ENCODE assay signal across 8 mouse cellular contexts in the genomic region with DNA sequence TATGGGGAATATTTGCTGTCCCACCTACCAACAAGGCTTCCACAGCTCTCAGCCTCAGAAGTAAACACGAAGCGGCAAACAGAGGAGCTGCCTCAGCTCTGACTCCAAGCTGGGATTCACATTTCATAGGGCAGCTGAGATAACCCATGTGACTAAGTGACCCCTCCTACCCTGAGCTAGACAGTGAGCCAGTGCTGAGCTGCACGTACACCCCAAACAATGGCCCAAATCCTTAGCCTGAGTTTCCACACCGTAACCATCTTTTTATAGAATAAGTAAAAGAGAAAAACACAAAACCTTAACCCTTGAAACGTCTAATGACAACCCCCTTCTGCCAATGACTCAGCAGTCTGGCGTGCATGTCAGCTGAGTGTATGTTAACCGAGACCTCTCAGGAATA. TPM values are rescaled to one million over a fixed set of nuclear protein-coding genes. Genes with fewer than 3 reads are reported as not detected.
A peak's percentile ranks its signal among the peaks of the same experiment; 100 is the strongest.
DNase-seq lines count a peak whose midpoint lies in the region; ATAC-seq and TF ChIP-seq lines count a peak whose summit lies in the region.

No protein-coding gene starts in this region.

- H3K27ac ChIP-seq in hindbrain, postnatal 0 days: no peak overlapping the region; the same call in 1 of the 2 replicates
- H3K27ac ChIP-seq in liver, embryonic 11.5 days (ENCODE audit: low read depth, low read length): 0 out of 2 replicates have a peak overlapping the region, but pooled peaks have one; percentile 19

- peak; percentile 69 for TF ChIP-seq POLR2A in myocyte (IDR thresholded peaks at IDR 0.05; ENCODE audit: insufficient read length, low read depth)

- no peak overlapping the region for H3ac ChIP-seq in myocyte (ENCODE audit: control insufficient read depth, insufficient read length)

- peak overlapping the region; percentile 100 for H3K4me3 ChIP-seq in megakaryocyte, embryonic 14.5 days (replicated peaks)
- peak overlapping the region; percentile 15 for H3K4me3 ChIP-seq in hindbrain, postnatal 0 days (ENCODE audit: low read length)
- peak overlapping the region; percentile 87 for H3K4me3 ChIP-seq in liver, embryonic 11.5 days (ENCODE audit: low read depth, low read length)
- H3K4me3 ChIP-seq in myocyte: peak overlapping the region; percentile 49

- peak overlapping the region; percentile 60 for H3K4me2 ChIP-seq in hindbrain, postnatal 0 days (ENCODE audit: low read depth, low read length)
- H3K4me2 ChIP-seq in liver, embryonic 11.5 days: peak overlapping the region; percentile 89
- peak overlapping the region; percentile 98 for H3K4me2 ChIP-seq in myocyte (ENCODE audit: low read depth)

- no peaks in the 10 kb centered on the region for H3K9me3 ChIP-seq in megakaryocyte, embryonic 14.5 days
- H3K9me3 ChIP-seq in hindbrain, postnatal 0 days (ENCODE audit: low read length): no peaks in the 10 kb centered on the region
- H3K9me3 ChIP-seq in liver, embryonic 11.5 days (ENCODE audit: control insufficient read depth, low read length): no peaks in the 10 kb centered on the region

- no peaks in the 10 kb centered on the region for H3K27me3 ChIP-seq in megakaryocyte, embryonic 14.5 days (replicated peaks)
- H3K27me3 ChIP-seq in hindbrain, postnatal 0 days (ENCODE audit: insufficient read depth, low read length): no peaks in the 10 kb centered on the region
- no peaks in the 10 kb centered on the region for H3K27me3 ChIP-seq in liver, embryonic 11.5 days (replicated peaks; ENCODE audit: control insufficient read depth, insufficient read depth, low read length)
- no peaks in the 10 kb centered on the region for H3K27me3 ChIP-seq in myocyte (ENCODE audit: control insufficient read depth, insufficient read depth, insufficient read length)

- TF ChIP-seq CTCF in hindbrain, postnatal 0 days (IDR thresholded peaks at IDR 0.05; ENCODE audit: low read depth): no peak

- no peak overlapping the region for H3K9ac ChIP-seq in hindbrain, postnatal 0 days (replicated peaks; ENCODE audit: low read length)
- H3K9ac ChIP-seq in liver, embryonic 11.5 days (ENCODE audit: low read depth, low read length): peak overlapping the region; percentile 21

- WGBS in hindbrain, postnatal 0 days: 7% methylated on average over 7 of the region's 7 CpGs
- 11% methylated on average over 7 of the region's 7 CpGs for WGBS in liver, embryonic 11.5 days

- DNase-seq in cerebellum, adult 9-11 months: peak; percentile 53
- DNase-seq in gastrocnemius, adult 8-10 months (ENCODE audit: low spot score in 2 of 2): peak; percentile 49 to 62
- DNase-seq in hindbrain, postnatal 0 days (ENCODE audit: low spot score): peak; percentile 44
- peak; percentile 66 for DNase-seq in liver, embryonic 11.5 days (ENCODE audit: low spot score)
- DNase-seq in thymus, adult 18-20 months: no peak

- no peak for ATAC-seq in megakaryocyte, adult 5-6 weeks (ENCODE audit: poor library complexity, severe bottlenecking)
- 0 out of 2 replicates have a peak, but pooled peaks have one; percentile 44 for ATAC-seq in hindbrain, postnatal 0 days
- peak; percentile 56 for ATAC-seq in liver, embryonic 11.5 days (replicated peaks; ENCODE audit: low FRiP score)

- peaks cover 64% of the 10 kb centered on the region for H3K79me2 ChIP-seq in myocyte (ENCODE audit: control insufficient read depth, insufficient read depth)

- H3K4me1 ChIP-seq in megakaryocyte, embryonic 14.5 days: peaks cover 71% of the 10 kb centered on the region
- peaks cover 21% of the 10 kb centered on the region for H3K4me1 ChIP-seq in hindbrain, postnatal 0 days (ENCODE audit: insufficient read depth, low read length)
- H3K4me1 ChIP-seq in liver, embryonic 11.5 days (replicated peaks; ENCODE audit: control insufficient read depth, insufficient read depth, low read length): peaks cover 25% of the 10 kb centered on the region

- H3K36me3 ChIP-seq in megakaryocyte, embryonic 14.5 days (replicated peaks; ENCODE audit: low read length): peaks cover 44% of the 10 kb centered on the region
- H3K36me3 ChIP-seq in hindbrain, postnatal 0 days (ENCODE audit: insufficient read depth, low read length): no peaks in the 10 kb centered on the region
- H3K36me3 ChIP-seq in liver, embryonic 11.5 days (ENCODE audit: control insufficient read depth, insufficient read depth, low read length): no peaks in the 10 kb centered on the region; the same call in 1 of the 2 replicates
- H3K36me3 ChIP-seq in myocyte (ENCODE audit: control insufficient read depth, insufficient read depth): no peaks in the 10 kb centered on the region

TF ChIP-seq in myocyte, 11 proteins besides CTCF, POLR2A, EP300 and RAD21:
- TF ChIP-seq TCF3 (IDR thresholded peaks at IDR 0.05; ENCODE audit: insufficient read length, low read depth): no peak
- TF ChIP-seq MAX (IDR thresholded peaks at IDR 0.05; ENCODE audit: low read depth): no peak
- no peak for TF ChIP-seq CEBPB (IDR thresholded peaks at IDR 0.05; ENCODE audit: insufficient read depth, poor library complexity, severe bottlenecking)
- TF ChIP-seq USF1 (IDR thresholded peaks at IDR 0.05; ENCODE audit: low read depth): peak; percentile 79
- TF ChIP-seq TCF12 (IDR thresholded peaks at IDR 0.05; ENCODE audit: insufficient read depth, poor library complexity, severe bottlenecking): no peak
- TF ChIP-seq E2F4 (IDR thresholded peaks at IDR 0.05; ENCODE audit: insufficient read depth): no peak
- TF ChIP-seq POLR2AphosphoS2 (IDR thresholded peaks at IDR 0.05; ENCODE audit: insufficient read length, low read depth): peak; percentile 70
- TF ChIP-seq MYOG (IDR thresholded peaks at IDR 0.05; ENCODE audit: control insufficient read depth in 1 of 3, insufficient read depth in 1 of 3, insufficient read length in 2 of 3, low read depth in 2 of 3): peak in 1 of 3 experiments; percentile 5
- TF ChIP-seq SRF (IDR thresholded peaks at IDR 0.05; ENCODE audit: control insufficient read depth, insufficient read length, low read depth): no peak
- TF ChIP-seq MYOD1 (IDR thresholded peaks at IDR 0.05; ENCODE audit: control insufficient read depth in 1 of 3, insufficient read length in 2 of 3, low read depth in 2 of 3): no peak
- no peak for TF ChIP-seq REST (IDR thresholded peaks at IDR 0.05; ENCODE audit: insufficient read depth, insufficient read length)
TF ChIP-seq in myocyte: peak in this region for 3.

RNA-seq across cellular contexts. Expression of a gene that starts 2.3 kb away (rescaled TPM):
- 65.9 and 129 TPM in 2 replicates for polyA plus RNA-seq in megakaryocyte, embryonic 14.5 days (2012; ENCODE audit: insufficient read depth, low replicate concordance)
- 18.5 and 22.7 TPM in 2 replicates for total RNA-seq in megakaryocyte, adult 5-6 weeks (2015)
- total RNA-seq in megakaryocyte, adult 5-6 weeks (2017): 13.1 and 22.2 TPM in 2 replicates
- total RNA-seq in gastrocnemius, adult 8-10 months (2022): 100 to 1,000 TPM; 219 to 283 (median 248) TPM
- 115 and 170 TPM in 2 replicates for total RNA-seq in hindbrain, postnatal 0 days (2014; rRNA removed)
- 162 and 163 TPM in 2 replicates for polyA plus RNA-seq in hindbrain, postnatal 0 days (2015; fragmentation: Nextera tagmentation; extraction: Ambion mirVana)
- polyA plus RNA-seq in liver, embryonic 11.5 days (2014; fragmentation: Nextera tagmentation; extraction: Ambion mirVana): 200 and 218 TPM in 2 replicates
- 49.7 TPM for polyA plus RNA-seq in myocyte (2012; fragmentation: generic; extraction: Trizol)

RNA-seq across cellular contexts. Expression of a gene that starts 33.5 kb away (rescaled TPM):
- polyA plus RNA-seq in megakaryocyte, embryonic 14.5 days (2012; ENCODE audit: insufficient read depth, low replicate concordance): not detected in 2 replicates
- total RNA-seq in megakaryocyte, adult 5-6 weeks (2015): not detected in 2 replicates
- 0.07 TPM in 1 of 2 replicates, not detected in the other for total RNA-seq in megakaryocyte, adult 5-6 weeks (2017)
- under 1 TPM in 3 of 4 experiments, not detected in 1; 0.10 to 0.17 (median 0.13) TPM for total RNA-seq in gastrocnemius, adult 8-10 months (2022)
- total RNA-seq in hindbrain, postnatal 0 days (2014; rRNA removed): 12.4 and 13.6 TPM in 2 replicates
- polyA plus RNA-seq in hindbrain, postnatal 0 days (2015; fragmentation: Nextera tagmentation; extraction: Ambion mirVana): 7.6 and 8.2 TPM in 2 replicates
- 0.10 TPM in 1 of 2 replicates, not detected in the other for polyA plus RNA-seq in liver, embryonic 11.5 days (2014; fragmentation: Nextera tagmentation; extraction: Ambion mirVana)
- 0.01 TPM for polyA plus RNA-seq in myocyte (2012; fragmentation: generic; extraction: Trizol)

Comparison
In these comparisons a context has a peak if more than half of its experiments do, and no peak if none do; other contexts are left out.
1. H3K4me3 ChIP-seq: peak in every context shown above with its lines; median percentile 100 in megakaryocyte, embryonic 14.5 days; 87 in liver, embryonic 11.5 days; 49 in myocyte; 15 in hindbrain, postnatal 0 days.
2. DNase-seq: peak in cerebellum, adult 9-11 months (single experiment), gastrocnemius, adult 8-10 months (2 of 2), hindbrain, postnatal 0 days (single experiment) and liver, embryonic 11.5 days (single experiment); none in thymus, adult 18-20 months (0 of 2).
3. Peak in every context shown above with its lines, with median percentiles within 50 percentile points of each other: H3K4me2 ChIP-seq.